Mouse (Mus musculus) heart, postnatal 25 days (tissue): ENCODE measurements around the gene 2900026A02Rik. TPM values are rescaled to one million over a fixed set of nuclear protein-coding genes. Genes with fewer than 3 reads are reported as not detected.

Experiments
- DNase-seq: peaks from one replicate; pipeline ENCODE4 v3.0.0; 2022; ENCODE audit warnings: low spot score
- intact Hi-C: fragments of 180-260 bp; cut with DNase I; formaldehyde crosslinking; loops from one replicate; pipeline ENCODE4 v1.15.1; 2025
- total RNA-seq, 2 experiments: library from RNA; stranded (reverse); gene quantifications; 2 replicates each; pipeline ENCODE4 v1.2.3; 2021

The 2900026A02Rik gene
- total RNA-seq, 2 experiments from 2014 or later, result 21.3 to 26.1 TPM

GRCm38 (mm10) chr5:113180755-113181154 is 40.3 kb downstream of the 2900026A02Rik start:
- DNase-seq, result no peak
- intact Hi-C loops, result loop anchor here (1.0 kb wide), 3 partner anchors 28 to 46 kb away; partner anchors contain the start of genes 2900026A02Rik and Tmem211

GRCm38 (mm10) chr5:113179843-113180682 is 41.0 kb downstream of the 2900026A02Rik start:
- intact Hi-C loops, result loop anchor here (1.0 to 10.0 kb wide), 4 partner anchors 28 to 125 kb away; partner anchors contain the start of genes 2900026A02Rik and Tmem211
- peak; percentile 88 for DNase-seq

- intact Hi-C loops, result loop anchor here (10.0 kb wide), 1 partner anchor 125 kb away; no protein-coding TSS in a partner anchor
- no peak for DNase-seq
Measured at GRCm38 (mm10) chr5:113179451-113179842, 41.6 kb downstream of the 2900026A02Rik start.

GRCm38 (mm10) chr5:113175976-113176375 is 45.1 kb downstream of the 2900026A02Rik start:
- no peak for DNase-seq
- intact Hi-C loops, result loop anchor here (1.0 to 10.0 kb wide), 2 partner anchors 49 to 129 kb away; no protein-coding TSS in a partner anchor

GRCm38 (mm10) chr5:113174916-113175692 is 45.9 kb downstream of the 2900026A02Rik start:
- intact Hi-C loops, result loop anchor here (1.0 to 10.0 kb wide), 2 partner anchors 50 to 130 kb away; no protein-coding TSS in a partner anchor
- DNase-seq, result no peak

- no peak for DNase-seq
- intact Hi-C loops, result loop anchor here (10.0 kb wide), 1 partner anchor 131 kb away; no protein-coding TSS in a partner anchor
Measured at GRCm38 (mm10) chr5:113173318-113173717, 47.7 kb downstream of the 2900026A02Rik start.

GRCm38 (mm10) chr5:113171968-113172578 is 49.0 kb downstream of the 2900026A02Rik start:
- intact Hi-C loops, result loop anchor here (10.0 kb wide), 1 partner anchor 133 kb away; no protein-coding TSS in a partner anchor
- no peak for DNase-seq

GRCm38 (mm10) chr5:113170064-113170754 is 50.8 kb downstream of the 2900026A02Rik start:
- DNase-seq, result no peak
- intact Hi-C loops, result loop anchor here (10.0 kb wide), 1 partner anchor 135 kb away; no protein-coding TSS in a partner anchor

GRCm38 (mm10) chr5:113167733-113168132 is 53.3 kb downstream of the 2900026A02Rik start:
- no peak for DNase-seq
- intact Hi-C loops, result loop anchor here (2.0 kb wide), 1 partner anchor 69 kb away; no protein-coding TSS in a partner anchor

- DNase-seq, result no peak
- intact Hi-C loops, result no loop called here
Measured at GRCm38 (mm10) chr5:113165481-113165880, 55.6 kb downstream of the 2900026A02Rik start.

GRCm38 (mm10) chr5:113164873-113165441 is 56.1 kb downstream of the 2900026A02Rik start:
- DNase-seq, result peak; percentile 34
- intact Hi-C loops, result no loop called here

- no peak for DNase-seq
- intact Hi-C loops, result no loop called here
Measured at GRCm38 (mm10) chr5:113164448-113164847, 56.6 kb downstream of the 2900026A02Rik start.

- intact Hi-C loops, result no loop called here
Measured at GRCm38 (mm10) chr5:113163116-113163515, 57.9 kb downstream of the 2900026A02Rik start.

GRCm38 (mm10) chr5:113162699-113163098 is 58.3 kb downstream of the 2900026A02Rik start:
- intact Hi-C loops, result no loop called here

More at GRCm38 (mm10) chr5:113163116-113163515, 57.9 kb downstream of the 2900026A02Rik start:
- no peak for DNase-seq

GRCm38 (mm10) chr5:113161576-113161975 is 59.5 kb downstream of the 2900026A02Rik start:
- DNase-seq, result no peak

More at GRCm38 (mm10) chr5:113162699-113163098, 58.3 kb downstream of the 2900026A02Rik start:
- no peak for DNase-seq

GRCm38 (mm10) chr5:113160320-113160719 is 60.7 kb downstream of the 2900026A02Rik start:
- intact Hi-C loops, result no loop called here
- no peak for DNase-seq

More at GRCm38 (mm10) chr5:113161576-113161975, 59.5 kb downstream of the 2900026A02Rik start:
- intact Hi-C loops, result no loop called here

GRCm38 (mm10) chr5:113158759-113159355 is 62.2 kb downstream of the 2900026A02Rik start:
- no peak for DNase-seq
- intact Hi-C loops, result no loop called here

- DNase-seq, result no peak
- intact Hi-C loops, result no loop called here
Measured at GRCm38 (mm10) chr5:113157588-113157987, 63.4 kb downstream of the 2900026A02Rik start.
